Mouse (Mus musculus) forebrain, embryonic 11.5 days (tissue): Measurements from ENCODE around the gene Crip1. TPM values are rescaled to one million over a fixed set of nuclear protein-coding genes. Genes with fewer than 3 reads are reported as not detected.

Source experiments
- ATAC-seq: fragments of 200-750 bp; cut with Nextera tagmentation; replicated peaks from 2 replicates; pipeline ENCODE4 v1.8.0; 2017; ENCODE audit warnings: moderate TSS enrichment; ENCODE audit not compliant: low FRiP score
- DNase-seq: peaks from one replicate; pipeline ENCODE4 v3.0.0-alpha.2; 2017; ENCODE audit warnings: low spot score
- H3K27ac ChIP-seq: fragments of 300-500 bp; sonication (generic); 2 replicates; pipeline ENCODE4 v1.5.1; 2014; ENCODE audit warnings: low read depth, low read length
- H3K27me3 ChIP-seq: fragments of 300-500 bp; sonication (generic); 2 replicates; pipeline ENCODE4 v1.6.1; 2014; ENCODE audit warnings: mild to moderate bottlenecking, low read length, mixed read lengths; ENCODE audit not compliant: control insufficient read depth, insufficient read depth
- H3K36me3 ChIP-seq: fragments of 300-500 bp; sonication (generic); 2 replicates; pipeline ENCODE4 v1.6.1; 2014; ENCODE audit warnings: mild to moderate bottlenecking, low read length, moderate library complexity, mixed read lengths; ENCODE audit not compliant: control insufficient read depth, insufficient read depth
- H3K4me1 ChIP-seq: fragments of 300-500 bp; sonication (generic); replicated peaks from 2 replicates; pipeline ENCODE4 v1.6.1; 2014; ENCODE audit warnings: low read length, mixed read lengths; ENCODE audit not compliant: control insufficient read depth, insufficient read depth
- H3K4me2 ChIP-seq: fragments of 300-500 bp; sonication (generic); 2 replicates; pipeline ENCODE4 v1.6.1; 2014; ENCODE audit warnings: low read depth, mild to moderate bottlenecking, low read length, moderate library complexity, mixed read lengths; ENCODE audit not compliant: severe bottlenecking
- H3K4me3 ChIP-seq: fragments of 300-500 bp; sonication (generic); 2 replicates; pipeline ENCODE4 v1.5.1; 2014; ENCODE audit warnings: low read depth, low read length
- H3K9ac ChIP-seq: fragments of 300-500 bp; sonication (generic); 2 replicates; pipeline ENCODE4 v1.6.1; 2014; ENCODE audit warnings: low read length
- H3K9me3 ChIP-seq: fragments of 300-500 bp; sonication (generic); 2 replicates; pipeline ENCODE4 v1.6.1; 2016; ENCODE audit warnings: low read length, mixed read lengths; ENCODE audit not compliant: control insufficient read depth
- WGBS: fragments of 180-500 bp; shearing (Covaris S2); extraction: QIAGEN DNeasy Blood & Tissue Kit; methylation state at CpG from one replicate; pipeline ENCODE4 v1.1.7; 2014; 5-methylcytosine and 5-hydroxymethylcytosine counted together
- polyA plus RNA-seq: library from polyadenylated mRNA; unstranded; fragments of >200 nt; fragmentation: Nextera tagmentation; extraction: Ambion mirVana; gene quantifications from 2 replicates; pipeline ENCODE4 v1.2.1, GENCODE M21; 2014

Crip1 gene
- polyA plus RNA-seq, 1 experiment from 2014 or later = 61.3 TPM

DNA sequence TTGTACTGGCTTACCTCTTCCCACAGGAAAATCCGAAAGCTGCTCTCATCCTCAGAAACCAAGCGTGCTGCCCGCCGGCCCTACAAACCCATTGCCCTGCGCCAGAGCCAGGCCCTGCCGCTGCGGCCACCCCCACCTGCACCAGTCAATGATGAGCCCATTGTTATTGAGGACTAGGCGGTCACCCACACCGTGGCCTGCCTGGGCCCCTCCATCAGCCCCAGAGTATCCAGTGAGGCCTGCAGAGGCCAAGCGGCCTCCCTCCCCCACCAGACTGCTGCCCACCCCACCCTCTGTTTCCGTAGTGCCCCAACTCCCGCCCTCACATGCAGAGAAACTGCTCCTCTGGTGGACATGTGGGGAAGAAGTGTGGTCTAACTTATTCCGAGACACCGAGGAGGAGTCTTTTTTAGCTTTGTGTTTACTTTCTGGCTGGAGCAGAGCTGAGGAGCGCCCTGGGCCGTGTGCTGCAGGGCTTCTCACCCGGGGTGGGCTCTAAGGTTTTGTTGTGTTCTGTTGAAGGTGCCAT lies 9.6 kb upstream of the Crip1 start:
- H3K9ac ChIP-seq = no peak overlapping the region
- no peak overlapping the region for H3K4me3 ChIP-seq
- peaks cover 21% of the 10 kb centered on the region for H3K4me1 ChIP-seq
- DNase-seq (no peak), ATAC-seq (no peak)
- WGBS = 83% methylated on average over 17 of the region's 17 CpGs
- H3K9me3 ChIP-seq = no peaks in the 10 kb centered on the region
- H3K4me2 ChIP-seq = no peak overlapping the region
- H3K27me3 ChIP-seq = no peaks in the 10 kb centered on the region; the same call in 1 of the 2 replicates
- H3K36me3 ChIP-seq = peaks cover 34% of the 10 kb centered on the region
- no peak overlapping the region for H3K27ac ChIP-seq

DNA sequence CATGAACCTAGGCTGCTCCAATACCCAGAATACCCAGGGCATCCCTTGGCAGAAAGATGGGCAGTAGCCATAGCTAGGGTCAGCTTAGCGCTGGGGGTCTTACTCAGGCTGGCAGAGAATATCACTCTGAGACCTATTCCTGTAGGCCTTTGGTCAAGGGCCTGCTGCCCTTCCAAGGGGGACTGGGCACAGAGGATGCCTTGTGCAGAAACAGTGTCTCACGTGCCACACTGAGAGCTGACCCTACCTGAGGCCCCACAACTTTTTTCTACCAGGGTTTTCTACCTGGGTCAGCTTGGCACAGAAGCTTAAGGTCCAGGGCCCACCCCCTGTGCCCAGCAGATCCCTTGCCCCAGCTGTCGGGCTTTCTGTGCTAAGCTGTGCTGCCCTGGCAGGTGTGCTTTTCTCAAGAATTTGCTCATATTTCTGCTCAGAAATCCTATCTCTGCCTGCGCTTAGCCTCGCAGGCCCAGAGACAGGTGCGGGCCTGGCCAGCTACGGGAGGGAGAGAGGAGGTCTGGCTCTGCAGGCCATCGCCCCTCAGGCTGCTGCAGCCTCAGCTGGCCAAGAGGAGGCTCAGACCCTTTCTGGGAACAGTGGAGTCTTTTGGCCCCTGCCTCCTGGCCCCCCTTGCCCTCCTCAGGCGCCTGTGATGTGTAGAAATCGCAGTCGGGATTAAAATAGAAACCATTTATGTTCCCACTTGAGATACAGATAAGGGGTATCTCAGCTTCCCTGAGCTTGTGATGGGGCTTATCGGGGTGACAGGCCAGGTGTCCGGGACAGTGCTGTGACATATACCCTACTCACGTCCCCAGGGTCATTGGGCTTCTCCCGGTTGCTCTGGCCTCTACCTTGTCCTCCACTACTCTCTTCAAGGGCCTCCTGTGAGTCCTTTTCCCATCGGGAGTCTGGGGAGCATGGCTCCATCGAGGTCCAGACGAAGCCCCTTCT lies 8.6 kb upstream of the Crip1 start:
- DNase-seq (no peak), ATAC-seq (no peak)
- Histone ChIP-seq H3K4me1 (peaks cover 30% of the 10 kb centered on the region), H3K4me2 (no peak overlapping the region), H3K4me3 (no peak overlapping the region), H3K27me3 (no peaks in the 10 kb centered on the region; the same call in none of the 2 replicates), H3K9me3 (no peaks in the 10 kb centered on the region), H3K36me3 (peaks cover 24% of the 10 kb centered on the region), H3K9ac (no peak overlapping the region), H3K27ac (no peak overlapping the region)
- 89% methylated on average over 18 of the region's 18 CpGs for WGBS

DNA sequence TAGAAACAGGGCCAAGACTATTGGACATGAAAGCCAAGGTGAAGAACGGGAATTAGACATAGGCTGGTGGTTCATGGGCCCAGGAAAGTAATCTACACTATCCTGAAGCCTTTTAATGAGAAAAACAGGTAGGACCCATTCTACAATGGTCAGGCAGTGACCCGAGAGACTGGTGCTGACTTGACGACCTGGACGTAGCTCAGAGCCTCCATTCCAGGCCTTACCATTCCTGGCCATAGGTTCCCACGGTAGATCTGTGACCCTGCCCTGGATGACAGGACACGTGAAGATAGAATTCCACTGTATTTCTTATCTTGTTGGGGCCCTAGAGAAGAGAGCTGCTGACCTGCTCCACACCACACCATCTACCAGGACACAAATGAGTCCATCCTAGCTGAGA lies 7.8 kb upstream of the Crip1 start:
- no peak overlapping the region for H3K27ac ChIP-seq

DNA sequence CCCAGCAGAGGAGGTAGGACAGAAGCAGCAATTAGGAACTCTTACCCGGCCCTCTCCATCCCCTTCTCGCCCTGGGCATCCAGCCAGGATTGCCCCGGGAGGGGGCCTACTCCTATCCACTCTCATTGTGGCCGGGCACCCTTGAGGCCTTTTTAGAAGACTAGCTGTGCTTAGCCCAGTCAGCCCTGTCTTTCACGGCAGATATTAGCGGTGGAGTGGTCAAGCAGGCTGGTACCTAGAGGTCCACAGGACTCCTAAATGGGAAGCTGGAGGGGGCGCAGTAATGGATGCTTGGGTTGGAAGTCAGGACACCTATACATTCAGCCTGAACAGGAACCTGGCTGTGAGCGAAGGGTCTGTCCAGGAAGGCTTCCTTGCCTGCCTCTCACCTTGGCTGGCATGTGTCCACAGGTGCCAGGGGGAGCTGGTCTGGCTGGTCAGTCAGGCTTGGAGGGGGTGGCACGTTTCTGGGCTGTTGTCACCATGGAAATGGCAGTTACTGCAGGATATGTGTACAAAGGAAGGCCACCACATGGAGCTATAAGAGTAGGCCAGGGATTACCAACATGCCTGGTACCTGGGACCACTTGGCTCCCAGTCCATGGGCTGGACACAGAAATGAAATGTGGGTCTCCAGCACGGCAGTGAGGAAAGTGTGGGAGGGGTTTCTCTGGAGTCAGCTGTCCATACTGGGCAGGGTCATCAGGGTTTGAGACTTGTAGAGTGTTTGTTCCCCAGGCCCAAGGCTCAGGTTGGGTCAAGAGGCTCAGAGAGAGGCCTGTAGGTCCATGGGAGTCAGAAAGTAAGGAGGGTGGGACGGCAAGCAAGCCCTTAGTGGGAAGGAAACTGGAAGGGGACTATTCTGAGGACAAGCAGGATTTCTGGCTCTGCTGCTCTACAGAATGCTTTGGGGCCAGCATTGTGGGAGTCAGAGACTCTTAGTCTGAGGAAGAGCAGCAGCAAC lies 6.9 kb upstream of the Crip1 start:
- peak overlapping the region; percentile 72 for H3K4me2 ChIP-seq
- H3K4me1 ChIP-seq = peaks cover 34% of the 10 kb centered on the region
- no peaks in the 10 kb centered on the region; the same call in none of the 2 replicates for H3K27me3 ChIP-seq
- peak overlapping the region; percentile 58 for H3K4me3 ChIP-seq
- WGBS = 36% methylated on average over 11 of the region's 11 CpGs
- H3K27ac ChIP-seq = peak overlapping the region; percentile 86
- DNase-seq = peak; percentile 69
- H3K9me3 ChIP-seq = no peaks in the 10 kb centered on the region
- H3K36me3 ChIP-seq = peaks cover 19% of the 10 kb centered on the region; the same call in 1 of the 2 replicates
- peak; percentile 1; the same call in 1 of the 2 replicates for ATAC-seq
- peak overlapping the region; percentile 66 for H3K9ac ChIP-seq

More for the DNA sequence above, 7.8 kb upstream of the Crip1 start:
- Histone ChIP-seq H3K4me3 (no peak overlapping the region), H3K4me1 (peaks cover 34% of the 10 kb centered on the region), H3K9ac (no peak overlapping the region; the same call in 1 of the 2 replicates), H3K36me3 (peaks cover 21% of the 10 kb centered on the region), H3K9me3 (no peaks in the 10 kb centered on the region), H3K27me3 (no peaks in the 10 kb centered on the region; the same call in none of the 2 replicates), H3K4me2 (no peak overlapping the region)
- DNase-seq = no peak
- WGBS = 83% methylated on average over 6 of the region's 6 CpGs
- no peak for ATAC-seq

DNA sequence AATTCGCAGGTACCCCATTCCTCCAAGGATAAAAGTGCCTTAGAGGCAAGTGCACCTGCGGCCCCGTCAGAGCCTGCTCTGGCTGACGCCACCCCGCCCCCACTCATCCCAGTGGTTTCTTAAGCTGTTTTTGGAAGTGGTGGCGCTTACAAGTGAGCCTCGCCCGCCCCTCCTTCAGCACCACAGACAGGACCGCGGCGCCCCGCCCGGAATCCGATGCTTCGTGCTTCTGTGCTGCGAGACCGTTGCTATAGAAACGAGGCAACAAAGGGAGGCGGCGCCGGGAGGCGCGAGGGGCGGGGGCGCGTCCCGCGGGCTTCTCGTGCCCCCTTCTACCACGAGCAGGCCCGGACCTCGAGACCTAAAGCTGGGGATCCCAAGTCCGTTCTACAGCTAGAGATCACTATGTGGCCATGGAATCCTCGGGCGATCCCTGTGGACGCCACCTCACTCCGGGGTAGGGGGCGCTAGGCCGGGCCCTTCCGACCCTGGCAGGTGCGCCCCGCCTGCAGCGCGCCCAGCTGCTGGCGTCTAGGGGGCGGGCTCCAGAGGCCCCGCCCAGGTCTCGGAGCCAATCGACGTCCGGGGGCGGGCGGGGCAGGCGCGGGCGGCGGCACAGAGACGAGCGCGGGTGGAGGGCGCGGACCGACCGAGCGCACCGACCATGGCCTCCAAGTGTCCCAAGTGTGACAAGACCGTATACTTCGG lies 6.1 kb upstream of the Crip1 start, which contains the start of gene Crip2:
Crip2 (plus strand) TSS at position 329 of the 708 bp plus-strand sequence.
- Histone ChIP-seq H3K4me3 (peak within 1 kb of the TSS; percentile 58), H3K4me2 (peak within 1 kb of the TSS; percentile 72), H3K9ac (peak within 1 kb of the TSS; percentile 70), H3K27me3 (no peaks in the 10 kb centered on the region; the same call in none of the 2 replicates), H3K27ac (peak within 1 kb of the TSS; percentile 86), H3K9me3 (no peaks in the 10 kb centered on the region), H3K36me3 (peaks cover 12% of the 10 kb centered on the region; the same call in 1 of the 2 replicates), H3K4me1 (peaks cover 34% of the 10 kb centered on the region)
- ATAC-seq (peak; percentile 91), DNase-seq (peak; percentile 97)
- under 1% methylated on average over 68 of the region's 68 CpGs for WGBS

DNA sequence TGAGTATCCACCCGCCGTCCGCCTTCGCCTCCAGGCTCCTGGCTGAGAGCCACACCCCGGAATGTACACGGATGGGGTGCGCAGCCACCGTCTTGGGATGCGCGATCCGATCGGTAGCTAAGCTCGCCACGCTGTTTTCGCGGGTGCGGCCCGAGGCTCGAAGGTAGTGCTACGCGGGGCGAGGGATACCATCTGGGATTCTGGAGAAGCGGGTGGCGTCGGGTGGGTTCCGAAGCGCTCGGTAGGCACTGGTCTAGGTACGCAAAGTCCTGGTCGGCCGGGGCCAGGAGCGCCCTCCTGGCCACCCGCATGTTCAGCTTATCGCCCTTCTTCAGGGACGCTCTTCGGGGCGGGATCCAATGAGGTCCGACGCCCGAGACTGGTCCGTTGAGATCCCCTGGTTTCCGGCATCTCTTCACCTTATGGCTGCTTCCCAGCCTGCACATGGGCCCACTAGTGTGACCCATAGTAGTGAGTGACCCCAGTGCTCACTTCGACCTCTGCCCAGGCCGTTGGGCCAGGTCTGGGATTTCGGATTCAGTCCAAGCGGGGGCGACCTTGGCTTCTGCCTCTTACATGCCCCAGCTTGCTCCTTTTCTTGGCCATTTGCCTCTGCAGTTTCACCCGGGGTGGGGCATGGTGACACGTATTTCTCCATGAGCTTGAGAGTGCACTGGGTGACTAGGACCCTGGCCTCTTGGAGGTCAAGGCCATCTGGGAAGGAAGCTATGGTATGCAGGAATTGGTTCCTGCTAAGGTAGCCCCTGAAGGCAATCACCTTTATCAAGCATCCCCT lies 5.3 kb upstream of the Crip1 start:
- H3K27me3 ChIP-seq = no peaks in the 10 kb centered on the region; the same call in none of the 2 replicates
- H3K27ac ChIP-seq = no peak overlapping the region
- peak overlapping the region; percentile 70 for H3K9ac ChIP-seq
- ATAC-seq = 0 out of 2 replicates have a peak, but pooled peaks have one; percentile 1
- DNase-seq = no peak
- H3K4me1 ChIP-seq = peaks cover 34% of the 10 kb centered on the region
- no peaks in the 10 kb centered on the region for H3K9me3 ChIP-seq
- 3% methylated on average over 49 of the region's 49 CpGs for WGBS
- peak overlapping the region; percentile 58 for H3K4me3 ChIP-seq
- peaks cover 11% of the 10 kb centered on the region; the same call in 1 of the 2 replicates for H3K36me3 ChIP-seq
- H3K4me2 ChIP-seq = peak overlapping the region; percentile 72

DNA sequence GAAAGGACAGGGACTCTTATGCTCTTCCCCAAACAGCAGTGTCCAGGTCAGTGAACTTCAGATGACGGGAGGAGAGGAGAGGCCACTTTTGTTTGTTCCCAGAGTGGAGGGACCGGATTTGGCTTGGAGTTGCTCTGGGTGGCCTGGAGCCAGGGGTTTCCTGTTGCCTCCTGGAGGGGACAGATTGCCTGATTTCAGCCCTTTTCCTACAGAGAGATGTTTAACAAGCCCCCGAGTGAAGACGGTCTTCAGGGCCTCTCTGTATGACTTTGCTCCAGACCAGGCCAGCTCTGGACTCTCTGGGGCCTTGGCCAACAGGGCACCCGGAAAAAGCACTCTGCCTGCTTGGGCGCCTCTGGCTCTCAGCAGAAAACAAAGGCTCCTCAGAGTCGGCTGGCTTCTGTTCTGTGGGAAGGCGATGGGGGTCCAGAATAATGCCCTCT lies 4.6 kb upstream of the Crip1 start:
- no peak for ATAC-seq
- DNase-seq = no peak
- WGBS = 43% methylated on average over 8 of the region's 8 CpGs
- Histone ChIP-seq H3K27me3 (peaks cover 2% of the 10 kb centered on the region), H3K27ac (no peak overlapping the region), H3K4me2 (peak overlapping the region; percentile 72), H3K36me3 (peaks cover 5% of the 10 kb centered on the region; the same call in 1 of the 2 replicates), H3K4me1 (peaks cover 36% of the 10 kb centered on the region), H3K9ac (peak overlapping the region; percentile 70), H3K4me3 (peak overlapping the region; percentile 58), H3K9me3 (no peaks in the 10 kb centered on the region)
